Mouse (Mus musculus) MEL (cell line): ENCODE results near the gene Polr3f. TPM values are rescaled to one million over a fixed set of nuclear protein-coding genes. Genes with fewer than 3 reads are reported as not detected.

ENCODE experiments used
- DNase-seq: peaks from one replicate; pipeline ENCODE4 v3.0.0; 2011; ENCODE audit warnings: low read depth, low spot score
- H3K27ac ChIP-seq: 2 replicates; pipeline ENCODE4 v1.5.1; 2012; ENCODE audit warnings: low read depth, mild to moderate bottlenecking, control low read depth, low read length, moderate library complexity; ENCODE audit not compliant: control insufficient read depth
- H3K27me3 ChIP-seq, 2 experiments: fragments of 150-350 bp in 1 of 2; sonication (generic) in 1 of 2; 2 replicates each; pipeline ENCODE4 v1.6.1; 2012; ENCODE audit warnings: low read length in 2 of 2, mild to moderate bottlenecking in 2 of 2, improper control_type of control experiment in 1 of 2, moderate library complexity in 1 of 2; ENCODE audit not compliant: insufficient read depth in 2 of 2, control insufficient read depth in 1 of 2
- H3K36me3 ChIP-seq, 2 experiments: 2 replicates each; pipeline ENCODE4 v1.6.1; 2012 to 2014; ENCODE audit warnings: low read length in 2 of 2, improper control_type of control experiment in 1 of 2, inconsistent platforms in 1 of 2, mild to moderate bottlenecking in 1 of 2; ENCODE audit not compliant: insufficient read depth in 2 of 2, control insufficient read depth in 1 of 2
- H3K4me1 ChIP-seq, 2 experiments: fragments of 150-350 bp in 1 of 2; sonication (generic) in 1 of 2; 2 replicates each; pipeline ENCODE4 v1.6.1; 2012; ENCODE audit warnings: low read length in 2 of 2, improper control_type of control experiment in 1 of 2, mild to moderate bottlenecking in 1 of 2; ENCODE audit not compliant: insufficient read depth in 2 of 2, control insufficient read depth in 1 of 2
- H3K4me3 ChIP-seq, 2 experiments: fragments of 150-350 bp in 1 of 2; sonication (generic) in 1 of 2; 2 replicates each; pipeline ENCODE4 v1.5.1; 2012; ENCODE audit warnings: low read depth in 2 of 2, low read length in 2 of 2, mild to moderate bottlenecking in 2 of 2, moderate library complexity in 2 of 2, control low read depth in 1 of 2, improper control_type of control experiment in 1 of 2; ENCODE audit not compliant: control insufficient read depth in 1 of 2, insufficient read depth in 1 of 2
- H3K79me2 ChIP-seq: 2 replicates; pipeline ENCODE4 v1.6.1; 2012; ENCODE audit warnings: mild to moderate bottlenecking, low read length, moderate library complexity; ENCODE audit not compliant: control insufficient read depth, poor library complexity, insufficient read depth
- H3K9ac ChIP-seq: 2 replicates; pipeline ENCODE4 v1.6.1; 2012; ENCODE audit warnings: low read depth, mild to moderate bottlenecking, control low read depth, low read length, moderate library complexity; ENCODE audit not compliant: control insufficient read depth, poor library complexity, severe bottlenecking
- H3K9me3 ChIP-seq: fragments of 150-350 bp; sonication (generic); replicated peaks from 2 replicates; pipeline ENCODE4 v1.6.1; 2012; ENCODE audit warnings: mild to moderate bottlenecking, low read length, improper control_type of control experiment, moderate library complexity; ENCODE audit not compliant: insufficient read depth
- CHD1 ChIP-seq: IDR thresholded peaks from 2 replicates; pipeline ENCODE4 v1.6.1; 2012; ENCODE audit warnings: low read depth, mild to moderate bottlenecking, inconsistent platforms, low read length, improper control_type of control experiment
- E2F4 ChIP-seq: IDR thresholded peaks from 2 replicates; pipeline ENCODE4 v1.6.1; 2011; ENCODE audit warnings: low read depth, low read length, improper control_type of control experiment, borderline replicate concordance
- ELF1 ChIP-seq: IDR thresholded peaks from 2 replicates; pipeline ENCODE4 v1.6.1; 2014; ENCODE audit warnings: low read depth, mild to moderate bottlenecking, inconsistent platforms, low read length, improper control_type of control experiment, moderate library complexity
- ETS1 ChIP-seq: IDR thresholded peaks from 2 replicates; pipeline ENCODE4 v1.6.1; 2012; ENCODE audit warnings: low read depth, mild to moderate bottlenecking, inconsistent platforms, low read length, improper control_type of control experiment, moderate library complexity
- GATA1 ChIP-seq: IDR thresholded peaks from 2 replicates; pipeline ENCODE4 v1.6.1; 2011; ENCODE audit warnings: low read depth, low read length, improper control_type of control experiment
- HCFC1 ChIP-seq: IDR thresholded peaks from 2 replicates; pipeline ENCODE4 v1.6.1; 2012; ENCODE audit warnings: low read depth, mild to moderate bottlenecking, inconsistent platforms, low read length, improper control_type of control experiment, moderate library complexity
- KAT2A ChIP-seq: conservative IDR thresholded peaks from 2 replicates; pipeline ENCODE4 v1.6.1; 2012; ENCODE audit warnings: low read depth, low read length, improper control_type of control experiment, inconsistent platforms
- MAZ ChIP-seq: IDR thresholded peaks from 2 replicates; pipeline ENCODE4 v1.6.1; 2012; ENCODE audit warnings: low read depth, mild to moderate bottlenecking, inconsistent platforms, low read length, improper control_type of control experiment
- MXI1 ChIP-seq: IDR thresholded peaks from 2 replicates; pipeline ENCODE4 v1.6.1; 2011; ENCODE audit warnings: mild to moderate bottlenecking, low read depth, low read length, improper control_type of control experiment
- NRF1 ChIP-seq: IDR thresholded peaks from 2 replicates; pipeline ENCODE4 v1.6.1; 2014; ENCODE audit warnings: low read depth, mild to moderate bottlenecking, inconsistent platforms, low read length, improper control_type of control experiment, moderate library complexity; ENCODE audit not compliant: poor library complexity, insufficient read depth, severe bottlenecking
- POLR2A ChIP-seq, 2 experiments: IDR thresholded peaks; 2 replicates each; pipeline ENCODE4 v1.6.1; 2011 to 2012; ENCODE audit warnings: low read length in 2 of 2, mild to moderate bottlenecking in 2 of 2, control low read depth in 1 of 2, improper control_type of control experiment in 1 of 2, low read depth in 1 of 2, moderate library complexity in 1 of 2; ENCODE audit not compliant: control insufficient read depth in 1 of 2, insufficient read depth in 1 of 2, poor library complexity in 1 of 2
- POLR2AphosphoS2 ChIP-seq: IDR thresholded peaks from 2 replicates; pipeline ENCODE4 v1.6.1; 2011; ENCODE audit warnings: low read length, improper control_type of control experiment
- RAD21 ChIP-seq: IDR thresholded peaks from 2 replicates; pipeline ENCODE4 v1.6.1; 2011; ENCODE audit warnings: mild to moderate bottlenecking, low read depth, low read length, improper control_type of control experiment
- TAL1 ChIP-seq: IDR thresholded peaks from 2 replicates; pipeline ENCODE4 v1.6.1; 2012; ENCODE audit warnings: mild to moderate bottlenecking, inconsistent platforms, low read length, moderate library complexity, mixed read lengths
- ZKSCAN1 ChIP-seq: IDR thresholded peaks from 2 replicates; pipeline ENCODE4 v1.6.1; 2012; ENCODE audit warnings: low read depth, mild to moderate bottlenecking, inconsistent platforms, low read length, improper control_type of control experiment, moderate library complexity
- ZNF384 ChIP-seq: IDR thresholded peaks from 2 replicates; pipeline ENCODE4 v1.6.1; 2012; ENCODE audit warnings: low read depth, mild to moderate bottlenecking, inconsistent platforms, low read length, improper control_type of control experiment
- polyA plus RNA-seq, 2 experiments: library from polyadenylated mRNA; stranded (reverse) in 1 of 2; unstranded in 1 of 2; fragments of >175 nt in 1 of 2; fragments of >200 nt in 1 of 2; gene quantifications; 2 replicates each; pipeline versions ENCODE4 v1.2.1 to v1.2.4; 2012; ENCODE audit warnings: low replicate concordance in 2 of 2, low read depth in 1 of 2; ENCODE audit not compliant: insufficient read length in 2 of 2, insufficient read depth in 1 of 2, missing spikeins in 1 of 2
- total RNA-seq: library from RNA; depleted of rRNA; stranded (reverse); fragments of 300-350 nt; gene quantifications from 2 replicates; pipeline ENCODE4 v1.2.3, GENCODE M21; 2012

Polr3f gene
- total and polyA plus RNA-seq, 3 experiments, result 17.9 to 27.3 TPM; not detected in 1

DNA sequence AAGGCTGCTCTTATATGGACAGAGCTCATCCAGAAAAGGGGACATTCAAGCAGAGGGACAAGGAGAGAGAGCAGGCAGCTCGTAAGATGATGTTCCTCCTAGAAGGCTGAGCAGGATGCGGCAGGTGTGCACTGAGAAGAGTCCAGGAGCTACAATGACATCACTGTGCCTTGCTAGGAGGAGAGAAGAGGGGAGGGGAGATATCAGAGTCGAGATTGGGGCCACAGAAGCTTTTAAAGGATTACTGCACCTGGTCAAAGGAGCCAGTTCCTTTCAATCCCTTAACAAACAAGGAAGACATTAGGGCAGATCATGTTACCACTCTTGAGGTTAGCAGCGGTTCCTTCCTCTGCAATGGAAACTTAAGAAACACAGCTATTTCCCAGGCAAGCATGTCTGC is 20.0 kb downstream of the Polr3f start:
- no peak for TF ChIP-seq POLR2AphosphoS2
- TF ChIP-seq TAL1, result no peak
- no peak for TF ChIP-seq ELF1
- TF ChIP-seq ZKSCAN1, result no peak
- TF ChIP-seq MAZ, result no peak
- no peak for TF ChIP-seq KAT2A
- TF ChIP-seq HCFC1, result no peak
- TF ChIP-seq E2F4, result no peak
- TF ChIP-seq CHD1, result no peak
- TF ChIP-seq MXI1, result no peak
- no peak for TF ChIP-seq ZNF384
- TF ChIP-seq POLR2A (IDR thresholded peaks at IDR 0.05; ENCODE audit: control insufficient read depth in 1 of 2, insufficient read depth in 1 of 2, low read depth in 1 of 2, low read length in 2 of 2, poor library complexity in 1 of 2), result no peak
- TF ChIP-seq NRF1, result no peak
- H3K27ac ChIP-seq, result no peak overlapping the region
- no peaks in the 10 kb centered on the region for H3K27me3 ChIP-seq
- H3K9ac ChIP-seq, result no peak overlapping the region
- H3K36me3 ChIP-seq, result peaks cover 0 to 12% of the 10 kb centered on the region in 2 experiments; a peak in 2 of 4 replicates
- no peak for DNase-seq
- H3K4me3 ChIP-seq, result no peak overlapping the region
- H3K4me1 ChIP-seq, result peaks cover 0 to 6% of the 10 kb centered on the region in 2 experiments; a peak in 3 of 4 replicates
- no peaks in the 10 kb centered on the region for H3K79me2 ChIP-seq
- H3K9me3 ChIP-seq, result no peaks in the 10 kb centered on the region

DNA sequence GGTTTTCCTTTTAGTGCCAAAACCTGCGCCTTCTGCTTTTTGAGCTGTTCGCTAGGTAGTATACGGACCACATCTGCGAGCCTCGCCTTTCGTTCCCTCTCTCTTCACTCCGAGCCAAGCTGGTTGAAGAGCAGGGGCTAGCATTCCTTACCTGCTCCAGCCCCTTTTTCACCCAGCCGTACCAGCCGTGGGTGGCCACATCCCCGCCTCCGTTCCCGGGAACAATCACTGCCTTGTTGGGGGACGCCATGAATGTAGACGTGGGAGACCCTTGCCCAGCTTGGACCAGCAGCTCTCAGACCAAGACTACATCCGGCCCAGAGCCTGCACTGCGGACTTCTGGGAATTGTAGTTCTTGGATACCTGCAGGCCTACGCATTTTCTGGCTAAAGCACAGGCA is 23.0 kb downstream of the Polr3f start, which contains the start of gene Rbbp9:
Rbbp9 (minus strand) TSS at position 341 of the 400 bp plus-strand sequence.
- no peak within 1 kb of the TSS for H3K27ac ChIP-seq
- no peak within 1 kb of the TSS for H3K9ac ChIP-seq
- no peak for DNase-seq
- no peak within 1 kb of the TSS for H3K4me3 ChIP-seq
- peaks cover under 1% of the 10 kb centered on the region; the same call in 1 of the 2 replicates for H3K79me2 ChIP-seq
- no peaks in the 10 kb centered on the region for H3K27me3 ChIP-seq
- H3K9me3 ChIP-seq, result no peaks in the 10 kb centered on the region
- peaks cover 0 to 2% of the 10 kb centered on the region in 2 experiments; a peak in 1 of 4 replicates for H3K36me3 ChIP-seq
- H3K4me1 ChIP-seq, result no peaks in the 10 kb centered on the region
- TF ChIP-seq RAD21 (no peak), GATA1 (no peak), ETS1 (no peak), ZNF384 (no peak)
- TF ChIP-seq, all 39 proteins: peak for 0
